Mouse (Mus musculus) heart, adult 2 months (tissue): ENCODE measurements around the gene Gm43302. TPM values are rescaled to one million over a fixed set of nuclear protein-coding genes. Genes with fewer than 3 reads are reported as not detected.
A peak's percentile ranks its signal among the peaks of the same experiment; 100 is the strongest.
"Not testable (repeated sequence)": the region's sequence is repeated elsewhere in the genome, so short reads cannot be mapped to it uniquely, and the experiment has no call there.

Source experiments
- DNase-seq, 2 experiments: peaks; one replicate each; pipeline ENCODE4 v3.0.0; 2021
- H3K27ac ChIP-seq: fragments of 200-600 bp; 2 replicates; pipeline ENCODE4 v1.8.1; 2022
- H3K27me3 ChIP-seq: fragments of 200-500 bp; 2 replicates; pipeline ENCODE4 v1.6.1; 2012; ENCODE audit warnings: mild to moderate bottlenecking, low read length, inconsistent platforms, mixed read lengths; ENCODE audit not compliant: control insufficient read depth, insufficient read depth
- H3K36me3 ChIP-seq: fragments of 200-500 bp; 2 replicates; pipeline ENCODE4 v1.6.1; 2012; ENCODE audit warnings: low read length, inconsistent platforms; ENCODE audit not compliant: control insufficient read depth, insufficient read depth
- H3K4me1 ChIP-seq: fragments of 200-500 bp; 2 replicates; pipeline ENCODE4 v1.6.1; 2011; ENCODE audit warnings: low read length; ENCODE audit not compliant: control insufficient read depth, insufficient read depth
- H3K4me3 ChIP-seq: fragments of 200-600 bp; 2 replicates; pipeline ENCODE4 v1.8.1; 2022
- H3K79me2 ChIP-seq: fragments of 200-500 bp; replicated peaks from 2 replicates; pipeline ENCODE4 v1.6.1; 2012; ENCODE audit warnings: mild to moderate bottlenecking, inconsistent platforms, low read length, moderate library complexity, mixed read lengths; ENCODE audit not compliant: control insufficient read depth, insufficient read depth
- H3K9ac ChIP-seq: fragments of 200-500 bp; 2 replicates; pipeline ENCODE4 v1.6.1; 2012; ENCODE audit warnings: low read depth, mild to moderate bottlenecking, control low read depth, inconsistent platforms, low read length, mixed read lengths
- CTCF ChIP-seq: fragments of 200-600 bp; IDR thresholded peaks from 2 replicates; pipeline ENCODE4 v1.8.1; 2022; ENCODE audit warnings: antibody characterized with exemption, mild to moderate bottlenecking, moderate library complexity
- EP300 ChIP-seq: fragments of 200-500 bp; IDR thresholded peaks from 2 replicates; pipeline ENCODE4 v1.6.1; 2011; ENCODE audit warnings: low read depth, low read length, control low read depth; ENCODE audit not compliant: insufficient read depth
- WGBS: fragments of 180-500 bp; shearing (Covaris S2); methylation state at CpG from one replicate; pipeline ENCODE4 v1.1.7; 2018; 5-methylcytosine and 5-hydroxymethylcytosine counted together
- intact Hi-C: fragments of 180-260 bp; cut with DNase I; formaldehyde crosslinking; loops from one replicate; pipeline ENCODE4 v1.15.1; 2025
- polyA plus RNA-seq: library from polyadenylated mRNA; depleted of rRNA; stranded (reverse); fragments of >200 nt; gene quantifications from 2 replicates; pipeline ENCODE4 v1.2.3, GENCODE M21; 2012
- total RNA-seq, 2 experiments: library from RNA; stranded (reverse); gene quantifications; 2 replicates each; pipeline ENCODE4 v1.2.3; 2021

Gm43302 gene
- total and polyA plus RNA-seq, 3 experiments = 0.25 to 4.5 (median 1.9) TPM

- Histone ChIP-seq H3K36me3 (no peaks in the 10 kb centered on the region), H3K4me1 (no peaks in the 10 kb centered on the region), H3K27me3 (no peaks in the 10 kb centered on the region), H3K4me3 (no peak overlapping the region), H3K9ac (no peak overlapping the region), H3K27ac (no peak overlapping the region), H3K79me2 (no peaks in the 10 kb centered on the region)
- intact Hi-C loops = no loop called here
- DNase-seq = no peak
- no peak for TF ChIP-seq EP300
- TF ChIP-seq CTCF = peak; percentile 23
Observed at GRCm38 (mm10) chr5:105252491-105252890, 41.0 kb downstream of the Gm43302 start.

GRCm38 (mm10) chr5:105244741-105245140 lies 48.8 kb downstream of the Gm43302 start:
- H3K36me3 ChIP-seq, H3K9ac ChIP-seq, DNase-seq, H3K27ac ChIP-seq, H3K27me3 ChIP-seq, H3K79me2 ChIP-seq, intact Hi-C loops, H3K4me3 ChIP-seq, H3K4me1 ChIP-seq: not testable (repeated sequence)
- 66% methylated on average over 3 of the region's 3 CpGs for WGBS

GRCm38 (mm10) chr5:105240982-105241381 lies 52.5 kb downstream of the Gm43302 start:
- H3K4me1 ChIP-seq, H3K27ac ChIP-seq, intact Hi-C loops, H3K4me3 ChIP-seq, H3K79me2 ChIP-seq, H3K9ac ChIP-seq, H3K27me3 ChIP-seq, DNase-seq, H3K36me3 ChIP-seq: not testable (repeated sequence)
- WGBS = 79% methylated on average over 5 of the region's 5 CpGs

GRCm38 (mm10) chr5:105239483-105240047 lies 53.9 kb downstream of the Gm43302 start, which contains the start of gene Gbp10:
Gene Gbp10, minus strand, starts transcription at chr5:105239533.
- DNase-seq = peak; percentile 16 to 23
- H3K79me2 ChIP-seq, H3K27me3 ChIP-seq, H3K4me1 ChIP-seq, H3K36me3 ChIP-seq, H3K9ac ChIP-seq, H3K4me3 ChIP-seq, intact Hi-C loops, H3K27ac ChIP-seq: not testable (repeated sequence)

- H3K27me3 ChIP-seq, intact Hi-C loops, DNase-seq, H3K36me3 ChIP-seq, H3K27ac ChIP-seq, H3K4me3 ChIP-seq, H3K9ac ChIP-seq, H3K4me1 ChIP-seq, H3K79me2 ChIP-seq: not testable (repeated sequence)
- 93% methylated on average over 1 of the region's 1 CpGs for WGBS
Observed at GRCm38 (mm10) chr5:105238402-105238801, 55.1 kb downstream of the Gm43302 start.

- WGBS = 84% methylated on average over 3 of the region's 3 CpGs
- H3K79me2 ChIP-seq, intact Hi-C loops, H3K27ac ChIP-seq, H3K9ac ChIP-seq, H3K4me1 ChIP-seq, H3K4me3 ChIP-seq, DNase-seq, H3K36me3 ChIP-seq, H3K27me3 ChIP-seq: not testable (repeated sequence)
Observed at GRCm38 (mm10) chr5:105236040-105236439, 57.5 kb downstream of the Gm43302 start.

- 69% methylated on average over 1 of the region's 3 CpGs for WGBS
- H3K79me2 ChIP-seq, H3K27ac ChIP-seq, H3K4me1 ChIP-seq, H3K9ac ChIP-seq, H3K4me3 ChIP-seq, H3K27me3 ChIP-seq, H3K36me3 ChIP-seq, DNase-seq: not testable (repeated sequence)
- intact Hi-C loops = loop anchor here (1.0 kb wide), 1 partner anchor 53 kb away; no protein-coding TSS in a partner anchor
Observed at GRCm38 (mm10) chr5:105208957-105209356, 84.5 kb downstream of the Gm43302 start.

GRCm38 (mm10) chr5:105200791-105201355 lies 92.6 kb downstream of the Gm43302 start:
- H3K9ac ChIP-seq, H3K4me1 ChIP-seq, H3K27ac ChIP-seq, H3K36me3 ChIP-seq, DNase-seq, intact Hi-C loops, H3K79me2 ChIP-seq, H3K4me3 ChIP-seq, H3K27me3 ChIP-seq: not testable (repeated sequence)
- 78% methylated on average over 4 of the region's 4 CpGs for whole genome bisulfite sequencing

- H3K27me3 ChIP-seq, DNase-seq, H3K27ac ChIP-seq, H3K4me3 ChIP-seq, H3K4me1 ChIP-seq, H3K9ac ChIP-seq, H3K36me3 ChIP-seq, H3K79me2 ChIP-seq: not testable (repeated sequence)
- 98% methylated on average over 1 of the region's 1 CpGs for WGBS
- intact Hi-C loops = loop anchor here (10.0 kb wide), 1 partner anchor 84 kb away; no protein-coding TSS in a partner anchor
Observed at GRCm38 (mm10) chr5:105199149-105199548, 94.3 kb downstream of the Gm43302 start.
